Mouse (Mus musculus) embryonic fibroblast, embryonic 13.5 days (primary cell): ENCODE data around the gene Cdk9. TPM values are rescaled to one million over a fixed set of nuclear protein-coding genes. Genes with fewer than 3 reads are reported as not detected.

Experiments
- H3K27ac ChIP-seq: 2 replicates; pipeline ENCODE4 v1.5.1; 2012; ENCODE audit warnings: low read length, control low read depth, inconsistent platforms; ENCODE audit not compliant: insufficient read depth
- H3K4me1 ChIP-seq: 2 replicates; pipeline ENCODE4 v1.6.1; 2011; ENCODE audit warnings: low read length; ENCODE audit not compliant: control insufficient read depth, insufficient read depth
- H3K4me3 ChIP-seq: 2 replicates; pipeline ENCODE4 v1.5.1; 2011; ENCODE audit warnings: mild to moderate bottlenecking, control low read depth, low read length; ENCODE audit not compliant: insufficient read depth
- CTCF ChIP-seq: IDR thresholded peaks from 2 replicates; pipeline ENCODE4 v1.5.1; 2011; ENCODE audit warnings: mild to moderate bottlenecking, control low read depth, low read length, moderate library complexity, borderline replicate concordance; ENCODE audit not compliant: insufficient read depth
- POLR2A ChIP-seq: IDR thresholded peaks from 2 replicates; pipeline ENCODE4 v1.6.1; 2011; ENCODE audit warnings: low read depth, mild to moderate bottlenecking, control low read depth, low read length, moderate library complexity
- polyA plus RNA-seq: library from polyadenylated mRNA; stranded (reverse); fragments of >200 nt; gene quantifications from 2 replicates; pipeline ENCODE4 v1.2.4, GENCODE M21; 2011; ENCODE audit warnings: low read depth; ENCODE audit not compliant: missing spikeins, insufficient read length

The Cdk9 gene
- polyA plus RNA-seq, 1 experiment, result 77.9 TPM

- TF ChIP-seq CTCF, result no peak
- TF ChIP-seq POLR2A, result no peak
- Histone ChIP-seq H3K27ac (no peak overlapping the region), H3K4me3 (no peak overlapping the region), H3K4me1 (peaks cover 11% of the 10 kb centered on the region)
Measured at GRCm38 (mm10) chr2:32734933-32735332, 22.1 kb upstream of the Cdk9 start.

- Histone ChIP-seq H3K4me3 (no peak overlapping the region), H3K27ac (no peak overlapping the region), H3K4me1 (peaks cover 11% of the 10 kb centered on the region)
- no peak for TF ChIP-seq CTCF
- no peak for TF ChIP-seq POLR2A
Measured at GRCm38 (mm10) chr2:32734480-32734879, 21.6 kb upstream of the Cdk9 start.

GRCm38 (mm10) chr2:32732695-32733094 is 19.8 kb upstream of the Cdk9 start:
- Histone ChIP-seq H3K27ac (no peak overlapping the region), H3K4me1 (peaks cover 11% of the 10 kb centered on the region), H3K4me3 (no peak overlapping the region)
- TF ChIP-seq POLR2A (no peak), CTCF (no peak)

- peaks cover 11% of the 10 kb centered on the region for H3K4me1 ChIP-seq
- no peak overlapping the region for H3K27ac ChIP-seq
- TF ChIP-seq POLR2A (no peak), CTCF (no peak)
- H3K4me3 ChIP-seq, result no peak overlapping the region
Measured at GRCm38 (mm10) chr2:32731911-32732310, 19.0 kb upstream of the Cdk9 start.

GRCm38 (mm10) chr2:32730854-32731253 is 18.0 kb upstream of the Cdk9 start:
- H3K27ac ChIP-seq, result no peak overlapping the region
- H3K4me3 ChIP-seq, result no peak overlapping the region
- peaks cover 11% of the 10 kb centered on the region for H3K4me1 ChIP-seq
- no peak for TF ChIP-seq CTCF
- TF ChIP-seq POLR2A, result no peak

- no peak overlapping the region for H3K27ac ChIP-seq
Measured at GRCm38 (mm10) chr2:32729547-32729946, 16.7 kb upstream of the Cdk9 start.

GRCm38 (mm10) chr2:32728463-32728862 is 15.6 kb upstream of the Cdk9 start:
- TF ChIP-seq POLR2A (no peak), CTCF (no peak)
- Histone ChIP-seq H3K27ac (no peak overlapping the region), H3K4me3 (no peak overlapping the region), H3K4me1 (peaks cover 11% of the 10 kb centered on the region)

More at GRCm38 (mm10) chr2:32729547-32729946, 16.7 kb upstream of the Cdk9 start:
- Histone ChIP-seq H3K4me3 (no peak overlapping the region), H3K4me1 (peaks cover 11% of the 10 kb centered on the region)
- TF ChIP-seq POLR2A (no peak), CTCF (no peak)

GRCm38 (mm10) chr2:32727435-32727834 is 14.6 kb upstream of the Cdk9 start:
- Histone ChIP-seq H3K4me1 (peaks cover 11% of the 10 kb centered on the region), H3K27ac (no peak overlapping the region), H3K4me3 (peak overlapping the region; percentile 21)
- peak; percentile 71 for TF ChIP-seq POLR2A
- TF ChIP-seq CTCF, result no peak

- Histone ChIP-seq H3K4me3 (no peak overlapping the region), H3K27ac (no peak overlapping the region), H3K4me1 (peaks cover 9% of the 10 kb centered on the region)
- TF ChIP-seq CTCF (no peak), POLR2A (no peak)
Measured at GRCm38 (mm10) chr2:32724832-32725790, 12.2 kb upstream of the Cdk9 start.

- H3K4me3 ChIP-seq, result no peak overlapping the region
- H3K4me1 ChIP-seq, result peaks cover 9% of the 10 kb centered on the region
- TF ChIP-seq CTCF, result no peak
- no peak for TF ChIP-seq POLR2A
- no peak overlapping the region for H3K27ac ChIP-seq
Measured at GRCm38 (mm10) chr2:32724149-32724548, 11.3 kb upstream of the Cdk9 start.
